Mouse (Mus musculus) megakaryocyte progenitor cell, adult 5-6 weeks (primary cell): Measurements from ENCODE around the gene Pex16. TPM values are rescaled to one million over a fixed set of nuclear protein-coding genes. Genes with fewer than 3 reads are reported as not detected.
A peak's percentile ranks its signal among the peaks of the same experiment; 100 is the strongest.

Experiments used
- ATAC-seq: replicated peaks from 2 replicates; pipeline ENCODE4 v1.8.0; 2016; ENCODE audit warnings: mild to moderate bottlenecking, moderate TSS enrichment, inconsistent platforms; ENCODE audit not compliant: poor library complexity
- total RNA-seq, 2 experiments: library from RNA; stranded (forward) in 1 of 2; stranded (reverse) in 1 of 2; fragments of 157-497, 149-512 nt in 1 of 2; fragments of 200-1000 nt in 1 of 2; gene quantifications; 2 replicates each; pipeline versions ENCODE4 v1.2.3 to v1.2.4; 2015 to 2017

Pex16 gene
- total RNA-seq, 2 experiments from 2014 or later = 16.7 to 22.1 TPM

GRCm38 (mm10) chr2:92408309-92409045 is 34.0 kb downstream of the Pex16 start:
- no peak for ATAC-seq

- no peak for ATAC-seq
Measured at GRCm38 (mm10) chr2:92411705-92412104, 37.2 kb downstream of the Pex16 start.

DNA sequence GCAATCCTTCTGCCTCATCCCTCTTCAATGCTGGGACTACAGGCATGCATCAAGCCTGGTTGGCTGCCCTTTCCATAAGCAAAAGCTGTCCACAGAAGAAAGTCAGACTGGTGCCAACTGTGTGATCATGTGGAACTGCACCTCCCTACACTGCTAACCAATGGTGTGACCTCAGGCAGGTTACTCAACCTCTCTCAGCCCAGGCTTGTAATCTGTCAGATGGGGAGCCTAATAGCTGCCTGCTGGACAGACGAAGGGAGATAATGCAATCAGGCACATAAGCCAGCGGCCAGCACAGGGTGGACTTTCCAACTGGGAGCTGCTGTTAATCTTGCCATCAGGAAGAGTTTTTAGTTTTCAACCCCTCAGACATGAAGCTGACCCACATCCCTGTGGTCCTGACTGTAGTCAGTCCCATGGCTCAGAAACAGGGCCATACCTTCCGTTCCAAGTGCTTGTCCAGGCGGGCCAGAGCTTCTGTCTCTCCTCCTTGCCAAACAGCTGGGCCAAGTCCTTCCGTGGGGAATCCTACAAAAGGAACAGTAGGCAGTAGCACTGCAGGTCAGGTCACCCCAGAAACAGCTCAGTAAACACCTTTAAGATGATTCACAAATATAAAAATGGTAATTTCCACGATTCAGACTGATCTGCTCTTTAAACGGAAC is 47.4 kb downstream of the Pex16 start:
- ATAC-seq = no peak

DNA sequence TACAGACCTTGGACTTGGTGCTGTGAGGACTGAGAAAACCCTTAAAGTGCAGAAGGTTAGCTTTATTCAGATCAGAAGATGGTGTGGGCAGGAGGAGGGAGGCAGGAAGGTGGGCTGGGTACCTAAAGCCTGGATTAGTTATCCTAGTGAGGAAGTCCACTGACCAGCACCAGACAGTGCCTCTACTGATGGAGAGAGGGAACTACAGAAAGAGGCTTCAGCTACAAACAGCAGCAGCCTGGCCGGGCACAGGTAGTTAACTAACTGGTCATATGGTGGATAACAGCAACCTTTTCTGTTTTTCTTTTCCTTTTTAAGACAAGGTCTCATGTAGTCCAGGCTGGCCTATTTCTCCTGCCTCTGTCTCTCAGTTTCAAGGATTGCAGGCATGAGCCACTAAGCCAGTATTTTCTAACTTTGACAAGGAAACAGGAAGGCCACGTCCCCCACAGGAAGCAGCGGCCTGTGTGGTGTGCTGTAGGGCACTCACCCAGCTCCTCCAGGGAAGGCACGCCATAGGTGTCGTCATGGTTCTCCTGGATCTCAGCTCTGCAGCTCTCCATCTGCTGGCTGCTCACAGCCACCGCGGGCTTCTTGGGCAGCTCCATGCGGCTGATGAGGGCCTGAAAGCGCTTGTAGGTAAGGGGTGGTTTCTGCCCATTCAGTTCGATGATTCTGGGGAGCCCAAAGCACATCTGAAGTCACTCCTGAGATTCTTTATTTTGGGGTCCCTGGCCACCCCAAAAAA is 48.1 kb downstream of the Pex16 start:
- ATAC-seq = peak; percentile 82

- ATAC-seq = no peak
Measured at GRCm38 (mm10) chr2:92423156-92423555, 48.7 kb downstream of the Pex16 start.

DNA sequence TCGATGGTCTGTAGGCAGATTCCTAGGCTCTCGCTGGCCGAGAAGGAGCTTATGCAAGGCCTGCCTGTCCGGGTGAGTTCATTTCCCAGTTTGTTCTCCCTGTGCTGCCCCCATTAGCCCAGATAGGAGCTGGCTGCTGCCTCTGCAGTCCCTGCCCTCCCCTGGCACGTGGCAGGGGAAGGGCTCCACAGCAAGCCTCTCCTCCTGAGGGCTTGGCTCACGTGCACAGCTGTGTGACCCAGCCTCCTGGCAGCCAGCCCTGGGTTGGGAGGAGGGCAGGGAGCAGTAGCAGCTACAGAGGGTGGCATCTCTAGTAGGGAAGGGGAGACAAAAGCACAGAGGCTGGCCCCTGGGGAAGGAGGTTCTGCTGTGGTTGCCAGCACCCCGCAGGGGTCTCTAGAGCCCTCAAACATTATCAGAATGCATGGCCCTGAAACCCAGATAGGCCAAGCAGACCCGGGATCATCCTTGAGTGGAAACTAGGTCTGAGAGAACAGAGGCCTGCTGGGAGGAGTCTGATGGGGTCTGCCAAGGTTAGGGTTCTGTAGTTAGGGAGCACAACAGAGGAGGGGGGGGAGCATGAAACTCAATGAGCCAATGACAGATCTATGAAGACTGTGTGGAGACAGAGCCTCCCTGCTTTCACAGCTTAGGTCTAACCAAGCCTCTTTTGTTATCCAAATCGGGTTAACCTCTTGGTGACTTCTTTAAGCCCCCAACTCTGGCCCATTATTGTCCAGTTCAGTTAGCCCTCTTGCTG is 49.4 kb downstream of the Pex16 start:
- ATAC-seq = peak; percentile 89

GRCm38 (mm10) chr2:92424462-92425308 is 50.2 kb downstream of the Pex16 start:
- no peak for ATAC-seq

DNA sequence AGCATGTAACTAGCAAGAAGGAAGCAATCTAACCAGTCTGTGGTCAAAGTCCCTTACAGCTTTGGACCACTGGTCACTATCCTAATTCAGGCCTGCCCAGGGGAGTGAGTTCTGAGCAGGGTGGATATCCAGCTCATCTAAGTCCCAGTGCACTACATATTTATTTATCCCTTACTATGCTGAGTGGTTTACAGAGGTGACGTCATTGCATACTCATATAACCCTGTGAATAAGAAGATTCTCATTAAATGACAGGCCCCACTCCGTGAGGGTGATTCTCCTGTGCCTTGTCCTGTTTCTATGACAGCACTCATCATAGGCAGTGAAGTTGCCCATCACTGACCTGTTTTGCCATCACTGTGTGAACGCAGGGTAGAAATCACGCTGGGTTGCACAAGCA is 50.9 kb downstream of the Pex16 start:
- no peak for ATAC-seq

- ATAC-seq = no peak
Measured at GRCm38 (mm10) chr2:92426426-92426825, 52.0 kb downstream of the Pex16 start.

GRCm38 (mm10) chr2:92427882-92428281 is 53.4 kb downstream of the Pex16 start:
- no peak for ATAC-seq

DNA sequence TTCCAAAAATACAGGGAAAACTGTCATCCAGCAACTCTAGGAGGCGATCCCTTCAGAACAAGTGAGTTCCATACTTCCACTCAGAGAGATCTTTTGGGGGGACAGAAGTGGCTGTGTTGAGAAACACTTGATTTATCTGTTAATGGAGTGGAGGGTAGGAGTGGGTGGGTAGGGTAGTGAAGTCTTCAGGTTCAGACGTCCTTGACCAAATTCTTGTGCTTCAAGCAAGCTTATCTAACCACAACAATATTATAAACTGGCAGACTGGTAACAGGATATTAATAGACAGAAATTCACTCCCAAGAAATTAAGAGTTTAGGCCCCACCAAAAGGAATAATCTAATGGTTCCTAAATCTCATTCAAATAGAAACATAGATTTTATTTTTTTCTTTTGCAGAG is 55.6 kb downstream of the Pex16 start:
- no peak for ATAC-seq

Other genes with a start within 250 kb of the Pex16 start
- 0.32 and 0.69 TPM in 2 replicates for gene Large2, start 193 bp downstream of the Pex16 start, total RNA-seq (2015)
- gene Large2, start 193 bp downstream of the Pex16 start, total RNA-seq (2017) = 0.47 TPM in 1 of 2 replicates, not detected in the other
- 1.6 and 2.1 TPM in 2 replicates for gene 1700029I15Rik, start 7.9 kb downstream of the Pex16 start, total RNA-seq (2015)
- 1.3 and 2.5 TPM in 2 replicates for gene 1700029I15Rik, start 7.9 kb downstream of the Pex16 start, total RNA-seq (2017)
- not detected in 2 replicates for gene Mapk8ip1, start 26.6 kb downstream of the Pex16 start, total RNA-seq (2015)
- 0.07 TPM in 1 of 2 replicates, not detected in the other for gene Mapk8ip1, start 26.6 kb downstream of the Pex16 start, total RNA-seq (2017)
- 9.0 and 10.1 TPM in 2 replicates for gene Cry2, start 59.4 kb downstream of the Pex16 start, total RNA-seq (2015)
- 7.4 and 10.9 TPM in 2 replicates for gene Cry2, start 59.4 kb downstream of the Pex16 start, total RNA-seq (2017)
- gene Slc35c1, start 85.9 kb downstream of the Pex16 start, total RNA-seq (2015) = 62.3 and 76.4 TPM in 2 replicates
- 16.5 and 19.3 TPM in 2 replicates for gene Slc35c1, start 85.9 kb downstream of the Pex16 start, total RNA-seq (2017)
- 0.12 and 0.22 TPM in 2 replicates for gene Chst1, start 225.0 kb downstream of the Pex16 start, total RNA-seq (2015)
- gene Chst1, start 225.0 kb downstream of the Pex16 start, total RNA-seq (2017) = 0.14 TPM in 1 of 2 replicates, not detected in the other